Mouse (Mus musculus): ENCODE data around the gene Gpr45.
A peak's percentile ranks its signal among the peaks of the same experiment; 100 is the strongest.
"Not testable (repeated sequence)": the region's sequence is repeated elsewhere in the genome, so short reads cannot be mapped to it uniquely, and the experiment has no call there.

Gpr45 gene

GRCm38 (mm10) chr1:42952734-42953481 lies at the start of gene Gpr45:
Gpr45 (plus strand) TSS chr1:42952872.
- DNase-seq (ENCODE audit: low spot score in 2 of 2) = peak; percentile 57 to 61

DNA sequence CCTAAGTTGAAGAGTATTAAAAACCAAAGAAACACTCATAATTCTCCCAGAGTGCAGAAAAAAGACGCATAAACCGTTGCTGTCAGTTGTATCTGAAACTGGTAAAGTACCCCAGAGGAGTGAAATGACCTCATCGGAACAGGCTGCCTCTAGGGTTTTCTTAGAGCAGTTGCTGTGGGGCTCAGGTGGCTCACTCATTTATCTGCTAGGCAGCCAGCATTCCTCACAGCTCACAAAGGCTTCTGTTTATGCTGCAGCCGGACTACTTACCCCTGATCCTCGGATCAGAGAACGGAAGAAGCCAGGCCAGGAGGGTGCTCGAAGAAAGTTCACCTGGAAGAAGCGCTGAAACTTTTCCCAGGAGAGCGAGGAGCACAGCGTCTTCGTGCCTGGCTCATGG lies 47.5 kb upstream of the Gpr45 start:
- no peak for DNase-seq (ENCODE audit: low spot score in 2 of 2)

DNA sequence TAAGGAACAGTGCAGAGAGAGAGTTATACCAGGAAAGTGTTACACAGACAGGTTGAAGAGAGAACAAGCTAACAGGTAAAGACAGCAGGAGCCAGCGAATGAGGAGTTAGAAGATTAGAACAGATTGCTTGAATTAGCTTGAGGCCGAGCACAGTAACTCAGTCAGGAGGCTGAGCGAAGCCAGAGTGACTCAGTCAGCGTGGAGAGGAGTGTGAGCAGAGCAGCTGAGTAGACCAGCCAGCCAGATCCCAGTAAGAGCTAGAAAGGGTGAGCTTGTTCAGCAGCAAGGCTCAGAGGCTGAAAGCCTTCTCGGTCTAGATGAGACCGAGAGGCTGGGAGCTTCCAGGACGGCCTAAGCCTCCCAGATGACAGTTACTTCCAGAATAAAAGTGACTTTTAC lies 46.0 kb upstream of the Gpr45 start:
- DNase-seq (ENCODE audit: low spot score in 2 of 2) = no peak

- no peak for DNase-seq (ENCODE audit: low spot score in 2 of 2)
These were observed 45.5 kb upstream of the Gpr45 start for GRCm38 (mm10) chr1:42907153-42907552.

DNA sequence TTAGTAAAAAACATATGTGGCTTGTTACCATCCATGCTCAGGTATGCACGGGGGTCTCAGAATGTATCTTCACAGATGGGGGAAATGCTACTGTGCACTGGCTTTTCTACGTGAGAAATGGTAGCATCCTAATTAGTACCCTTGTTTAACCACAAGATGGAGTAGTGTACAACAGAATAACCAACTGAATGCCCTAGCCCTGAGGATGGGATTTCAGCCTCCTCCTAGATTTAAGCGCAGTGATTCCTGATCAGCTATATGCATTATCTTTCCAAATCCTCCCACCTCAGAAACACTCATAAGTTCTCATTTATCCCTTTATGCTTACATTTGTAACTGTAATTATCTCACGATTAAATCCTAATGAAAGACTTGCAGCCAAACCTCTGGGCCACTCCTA lies 37.6 kb upstream of the Gpr45 start:
- no peak for DNase-seq (ENCODE audit: low spot score in 2 of 2)

DNA sequence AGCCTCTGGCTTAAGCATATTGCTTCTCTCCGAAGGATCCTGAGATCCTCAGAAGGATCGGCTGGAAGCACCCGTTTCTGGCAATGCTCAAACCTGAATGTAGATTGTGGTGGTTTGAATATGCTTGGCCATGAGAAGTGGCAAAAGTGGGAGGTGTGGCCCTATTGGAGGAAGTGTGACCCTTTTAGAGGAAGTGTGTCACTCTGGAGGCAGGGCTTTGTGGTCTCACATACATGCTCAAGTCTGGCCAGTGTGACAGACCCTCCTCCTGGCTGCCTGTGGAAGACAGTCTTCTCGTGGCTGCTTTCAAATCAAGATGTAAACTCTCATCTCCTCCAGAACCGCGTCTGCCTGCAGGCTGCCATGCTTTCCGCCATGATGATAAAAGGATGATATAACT lies 36.0 kb upstream of the Gpr45 start:
- DNase-seq (ENCODE audit: low spot score in 2 of 2) = no peak

GRCm38 (mm10) chr1:42917908-42918307 lies 34.8 kb upstream of the Gpr45 start:
- DNase-seq (ENCODE audit: low spot score in 2 of 2) = no peak

GRCm38 (mm10) chr1:42923924-42924323 lies 28.7 kb upstream of the Gpr45 start:
- no peak for DNase-seq (ENCODE audit: low spot score in 2 of 2)

DNA sequence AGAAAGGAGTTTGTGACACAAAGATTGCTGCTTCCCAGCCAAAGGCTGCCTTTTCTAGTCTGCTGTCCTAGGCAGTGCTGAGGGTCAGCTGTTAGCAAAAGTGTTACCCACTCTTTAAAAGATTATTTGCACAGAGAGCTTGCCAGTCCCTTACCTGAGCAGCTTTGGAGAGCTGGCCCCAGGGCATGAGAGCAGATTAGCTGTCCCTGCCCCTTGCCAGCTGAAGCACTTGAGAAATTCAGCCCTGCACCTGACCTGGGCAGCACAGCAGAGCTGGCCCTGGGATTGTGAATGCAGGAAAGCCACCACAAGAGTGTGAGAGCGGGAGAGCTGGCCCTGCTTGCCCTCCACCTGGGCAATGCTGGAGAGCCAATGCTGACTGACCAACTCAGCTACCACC lies 19.1 kb upstream of the Gpr45 start:
- DNase-seq (ENCODE audit: low spot score in 2 of 2) = no peak

DNA sequence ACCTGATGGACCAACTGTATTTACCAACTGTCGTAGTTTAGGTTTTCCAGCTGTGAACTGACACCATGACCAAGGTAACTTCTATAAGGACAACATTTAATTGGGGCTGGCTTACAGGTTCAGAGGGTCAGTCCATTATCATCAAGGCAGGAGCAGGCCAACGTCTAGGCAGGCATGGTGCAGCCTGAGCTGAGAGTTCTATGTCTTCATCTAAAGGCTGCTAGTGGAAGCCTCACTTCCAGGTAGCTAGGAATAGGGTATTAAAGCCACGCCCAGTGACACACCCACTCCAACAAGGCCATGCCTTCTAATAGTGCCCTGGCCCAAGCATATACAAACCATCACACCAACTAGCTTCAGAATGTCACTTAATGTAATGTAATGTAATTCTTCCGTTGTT lies 4.2 kb upstream of the Gpr45 start:
- no peak for DNase-seq (ENCODE audit: low spot score in 2 of 2)

- DNase-seq (ENCODE audit: low spot score in 2 of 2) = no peak
These were observed 780 bp downstream of the Gpr45 start for GRCm38 (mm10) chr1:42953482-42953822.

DNA sequence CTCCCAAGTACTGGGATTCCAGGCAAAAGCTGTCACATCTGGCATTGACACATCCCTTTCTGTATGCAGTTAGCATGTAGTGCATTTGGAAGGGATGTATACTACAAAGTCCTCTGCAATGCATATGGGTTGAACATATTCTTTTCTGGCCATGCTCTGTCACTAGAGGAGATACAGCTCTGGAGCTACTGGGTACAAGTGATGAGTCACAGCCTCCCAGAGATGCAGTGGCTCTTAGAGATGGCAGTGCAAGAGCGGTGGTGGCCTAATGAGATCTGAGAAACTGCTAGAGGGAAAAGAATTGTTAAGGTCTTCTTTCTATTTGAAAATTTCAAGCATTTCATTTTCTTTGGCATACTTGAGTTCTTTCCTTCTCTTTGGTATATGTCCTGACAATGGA lies 4.2 kb downstream of the Gpr45 start:
- DNase-seq (ENCODE audit: low spot score in 2 of 2) = no peak

DNA sequence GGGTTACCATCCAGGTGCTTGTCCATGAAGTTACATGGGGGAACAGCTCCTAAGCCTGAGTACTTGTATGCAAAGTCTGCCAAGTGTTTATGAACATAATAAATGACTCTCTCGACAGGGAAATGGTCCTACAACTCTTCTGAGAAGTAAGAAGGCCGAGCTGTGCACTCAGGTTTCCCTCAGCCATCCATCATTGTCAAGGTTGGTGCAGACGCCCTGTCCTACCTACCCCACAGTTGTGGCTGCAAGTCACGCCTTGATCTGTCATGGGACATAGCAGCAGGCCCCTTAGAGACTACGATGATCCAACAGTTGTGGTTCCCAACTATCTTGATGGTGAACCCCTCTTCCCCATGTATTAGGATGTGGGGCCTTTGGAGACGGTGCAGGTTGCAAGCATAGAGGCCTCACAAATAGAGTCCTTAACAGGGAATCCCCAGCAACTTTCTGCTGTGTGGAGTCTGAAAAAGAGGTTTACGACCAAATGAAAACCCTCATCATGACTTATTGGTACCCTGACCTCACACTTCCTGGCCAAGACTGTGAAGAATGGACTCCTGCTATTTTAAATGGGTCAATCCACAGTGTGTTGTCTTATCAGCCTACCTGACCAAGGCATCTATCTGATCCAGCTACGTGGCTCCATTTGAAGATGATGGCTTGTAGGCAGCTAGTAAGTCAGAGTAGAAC lies 30.6 kb downstream of the Gpr45 start:
- DNase-seq (ENCODE audit: low spot score in 2 of 2) = no peak

DNA sequence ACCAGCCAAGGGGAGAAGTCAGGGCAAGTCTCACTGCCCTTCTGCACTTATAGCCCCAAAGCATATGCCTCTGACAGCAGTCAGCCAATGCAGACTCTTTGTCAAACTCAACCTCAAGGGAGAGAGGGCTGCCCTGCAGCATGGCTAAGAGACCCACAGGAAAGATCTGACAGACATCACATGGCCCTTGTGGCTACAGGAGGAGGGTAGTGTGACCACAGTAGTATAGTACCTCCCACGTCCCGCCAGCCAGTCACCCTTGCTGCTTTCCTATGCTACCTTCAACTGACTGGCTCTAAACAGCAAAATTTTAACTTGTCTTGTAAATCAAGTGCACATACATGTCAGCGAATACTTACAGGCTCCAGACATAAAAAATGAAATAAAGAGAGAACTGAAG lies 31.4 kb downstream of the Gpr45 start:
- no peak for DNase-seq (ENCODE audit: low spot score in 2 of 2)

GRCm38 (mm10) chr1:42988996-42989395 lies 36.3 kb downstream of the Gpr45 start:
- no peak for DNase-seq (ENCODE audit: low spot score in 2 of 2)

- peak; percentile 9 for DNase-seq (ENCODE audit: low spot score in 2 of 2)
These were observed 53.4 kb downstream of the Gpr45 start for GRCm38 (mm10) chr1:43006051-43006514.

DNA sequence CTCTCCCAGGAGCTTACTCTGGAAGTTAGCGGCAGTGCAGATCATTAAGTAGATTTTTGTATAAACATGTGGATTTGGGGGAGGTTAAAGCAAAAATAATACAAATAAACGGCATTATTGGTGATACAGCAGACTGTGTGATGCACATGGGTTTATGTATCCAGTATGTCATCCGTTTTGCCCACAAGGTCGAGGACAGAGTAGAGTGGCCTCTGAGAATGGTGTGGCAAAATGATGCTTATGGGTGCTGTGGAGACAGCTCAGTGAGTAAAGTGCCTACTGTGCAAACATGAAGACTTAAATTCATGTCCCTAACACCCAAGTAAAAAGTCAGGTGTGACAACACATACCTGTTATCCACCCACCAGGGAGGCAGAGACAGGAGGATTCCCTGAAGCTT lies 53.9 kb downstream of the Gpr45 start:
- DNase-seq (ENCODE audit: low spot score in 2 of 2) = no peak

DNA sequence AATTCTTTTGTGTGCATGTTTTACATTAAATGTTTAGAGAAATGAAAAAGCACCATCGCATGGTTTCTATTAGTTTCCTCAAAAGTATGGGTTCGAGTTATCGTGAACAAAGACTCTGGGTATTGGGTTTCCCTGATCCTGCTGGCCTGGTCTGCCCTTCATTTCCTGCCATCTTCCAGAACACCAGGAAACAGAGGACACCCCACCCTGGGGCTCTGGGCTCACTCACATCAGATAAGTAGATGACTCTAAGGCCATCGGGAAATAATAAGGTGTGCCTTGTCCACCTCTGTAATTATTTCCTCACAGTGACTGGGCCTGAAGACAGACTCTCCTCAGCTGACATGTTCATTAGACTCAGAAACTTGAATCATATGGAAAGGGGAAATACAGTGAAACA lies 57.8 kb downstream of the Gpr45 start:
- no peak for DNase-seq (ENCODE audit: low spot score in 2 of 2)

GRCm38 (mm10) chr1:43015153-43015685 lies 62.5 kb downstream of the Gpr45 start:
- not testable (repeated sequence) for DNase-seq (ENCODE audit: low spot score in 2 of 2)

GRCm38 (mm10) chr1:43036014-43036413 lies 83.3 kb downstream of the Gpr45 start:
- DNase-seq (ENCODE audit: low spot score in 2 of 2) = no peak

DNA sequence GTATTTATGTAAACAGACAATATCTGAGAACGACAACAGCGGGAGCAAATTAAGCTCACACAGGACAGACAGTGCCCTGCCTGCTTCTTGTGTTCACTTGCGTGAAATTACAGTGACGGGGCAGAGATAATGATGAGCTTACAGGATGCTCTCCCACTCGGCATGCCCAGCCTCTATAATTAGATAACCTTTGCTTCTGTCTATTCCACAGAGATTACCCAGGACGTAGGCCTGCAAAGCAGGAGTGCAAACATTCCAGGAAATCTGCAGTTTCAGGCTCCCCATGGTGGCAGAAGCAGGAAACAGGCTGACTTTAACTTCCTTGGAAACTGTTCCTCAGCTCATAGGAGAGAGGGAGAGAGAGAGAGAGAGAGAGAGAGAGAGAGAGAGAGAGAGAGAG lies 89.6 kb downstream of the Gpr45 start:
- DNase-seq (ENCODE audit: low spot score in 2 of 2) = no peak

- DNase-seq (ENCODE audit: low spot score in 2 of 2) = no peak
These were observed 92.7 kb downstream of the Gpr45 start for GRCm38 (mm10) chr1:43045204-43045982.
